Mouse (Mus musculus) heart, postnatal 0 days (tissue): ENCODE data around the gene Unc13a.

Source experiments
- CTCF ChIP-seq: IDR thresholded peaks from 2 replicates; pipeline ENCODE4 v1.5.1; 2016; ENCODE audit warnings: antibody characterized with exemption, control low read depth, low read depth
- EP300 ChIP-seq: IDR thresholded peaks from 2 replicates; pipeline ENCODE4 v1.6.1; 2016; ENCODE audit warnings: antibody characterized with exemption, low read depth

GRCm38 (mm10) chr8:71657816-71658215, 13.7 kb downstream of the Unc13a start:
- TF ChIP-seq EP300: no peak
- TF ChIP-seq CTCF: no peak
